ENCODE assay signal across 7 mouse cellular contexts in genomic region chr5:122501101-122502076, GRCm38 (mm10). TPM values are rescaled to one million over a fixed set of nuclear protein-coding genes. Genes with fewer than 3 reads are reported as not detected.
DNase-seq lines count a peak whose midpoint lies in the region; ATAC-seq and TF ChIP-seq lines count a peak whose summit lies in the region.

No protein-coding gene starts in this region.

- in situ Hi-C loops in Patski (cut with MboI; ENCODE audit: low pct_unique_long_range_greater_than_20kb) = no loop called here

- CTCF ChIA-PET in Patski (lab: Charles Lee) = interaction anchor here (1.1 kb wide), 1 partner anchor 46 kb away, joined by 3 read pairs; no protein-coding TSS in a partner anchor

- no peaks in the 10 kb centered on the region for H3K9me3 ChIP-seq in forebrain, embryonic 15.5 days
- no peaks in the 10 kb centered on the region for H3K9me3 ChIP-seq in hindbrain, embryonic 14.5 days (ENCODE audit: control insufficient read depth, low read length)
- H3K9me3 ChIP-seq in megakaryocyte, embryonic 14.5 days = peaks cover 1% of the 10 kb centered on the region

- H3K4me1 ChIP-seq in forebrain, embryonic 15.5 days = peaks cover 46% of the 10 kb centered on the region
- peaks cover 38% of the 10 kb centered on the region for H3K4me1 ChIP-seq in hindbrain, embryonic 14.5 days (replicated peaks; ENCODE audit: control insufficient read depth, insufficient read depth, low read length)
- peaks cover 40% of the 10 kb centered on the region for H3K4me1 ChIP-seq in megakaryocyte, embryonic 14.5 days

- intact Hi-C loops in left cerebral cortex, postnatal 14 days (cut with DNase I) = loop anchor here (2.0 to 5.0 kb wide), 2 partner anchors 46 to 119 kb away; no protein-coding TSS in a partner anchor

- peaks cover 3% of the 10 kb centered on the region for H3K36me3 ChIP-seq in forebrain, embryonic 15.5 days
- peaks cover 18% of the 10 kb centered on the region for H3K36me3 ChIP-seq in hindbrain, embryonic 14.5 days (replicated peaks; ENCODE audit: control insufficient read depth, insufficient read depth)
- H3K36me3 ChIP-seq in megakaryocyte, embryonic 14.5 days (replicated peaks; ENCODE audit: low read length) = peaks cover 30% of the 10 kb centered on the region

- H3K4me2 ChIP-seq in forebrain, embryonic 15.5 days (replicated peaks) = peak overlapping the region; percentile 59
- H3K4me2 ChIP-seq in hindbrain, embryonic 14.5 days (replicated peaks) = peak overlapping the region; percentile 60

- H3K27ac ChIP-seq in forebrain, embryonic 15.5 days (replicated peaks) = peak overlapping the region; percentile 99
- peak overlapping the region; percentile 99 for H3K27ac ChIP-seq in hindbrain, embryonic 14.5 days

- ATAC-seq in Patski = peak; percentile 51
- peak; percentile 43; the same call in 1 of the 2 replicates for ATAC-seq in forebrain, embryonic 15.5 days (replicated peaks)
- peak; percentile 18 for ATAC-seq in hindbrain, embryonic 14.5 days (ENCODE audit: low FRiP score)

- H3K4me3 ChIP-seq in forebrain, embryonic 15.5 days = peak overlapping the region; percentile 100
- peak overlapping the region; percentile 94 for H3K4me3 ChIP-seq in hindbrain, embryonic 14.5 days (replicated peaks; ENCODE audit: low read length)
- peak overlapping the region; percentile 98 for H3K4me3 ChIP-seq in megakaryocyte, embryonic 14.5 days (replicated peaks)

- H3K27me3 ChIP-seq in Patski = no peaks in the 10 kb centered on the region
- H3K27me3 ChIP-seq in forebrain, embryonic 15.5 days = no peaks in the 10 kb centered on the region
- H3K27me3 ChIP-seq in hindbrain, embryonic 14.5 days (ENCODE audit: control insufficient read depth, insufficient read depth, low read length) = no peaks in the 10 kb centered on the region
- peaks cover 5% of the 10 kb centered on the region for H3K27me3 ChIP-seq in megakaryocyte, embryonic 14.5 days (replicated peaks)

- H3K9ac ChIP-seq in forebrain, embryonic 15.5 days (replicated peaks) = peak overlapping the region; percentile 100
- peak overlapping the region; percentile 99 for H3K9ac ChIP-seq in hindbrain, embryonic 14.5 days

- TF ChIP-seq CTCF in Patski (IDR thresholded peaks at IDR 0.05) = no peak

- DNase-seq in Patski (ENCODE audit: low read depth, low spot score) = no peak
- peak; percentile 54 to 74 for DNase-seq in cerebellum, adult 18-20 months
- DNase-seq in hindbrain, embryonic 14.5 days (ENCODE audit: low spot score) = peak; percentile 54
- DNase-seq in left cerebral cortex, postnatal 14 days (ENCODE audit: low spot score in 2 of 2) = peak; percentile 38 to 43
- DNase-seq in right cerebral cortex, postnatal 4 days = peak; percentile 62

- under 1% methylated on average over 107 of the region's 113 CpGs for WGBS in forebrain, embryonic 15.5 days
- under 1% methylated on average over 104 of the region's 113 CpGs for WGBS in hindbrain, embryonic 14.5 days

- POLR2A ChIA-PET in Patski (lab: Charles Lee) = interaction anchor here (0.7 to 1.5 kb wide), 11 partner anchors 10 to 270 kb away, joined by 3 to 13 read pairs (median 4); partner anchors contain the start of gene Arpc3

RNA-seq across cellular contexts. Expression of gene Atp2a2, which starts 0.6 kb away (rescaled TPM):
- polyA plus RNA-seq in Patski (2021) = 239 TPM
- 38.5 and 39.1 TPM in 2 replicates for polyA plus RNA-seq in forebrain, embryonic 15.5 days (2015; fragmentation: Nextera tagmentation; extraction: Ambion mirVana)
- 74.1 and 74.7 TPM in 2 replicates for polyA plus RNA-seq in hindbrain, embryonic 14.5 days (2014; fragmentation: Nextera tagmentation; extraction: Ambion mirVana)
- 100 to 1,000 TPM; 737 to 785 TPM for total RNA-seq in left cerebral cortex, postnatal 14 days (2021)
- polyA plus RNA-seq in megakaryocyte, embryonic 14.5 days (2012; ENCODE audit: insufficient read depth, low replicate concordance) = 17.2 and 27.1 TPM in 2 replicates
